Mouse (Mus musculus): Measurements from ENCODE around the gene Hnf4a.

DNA sequence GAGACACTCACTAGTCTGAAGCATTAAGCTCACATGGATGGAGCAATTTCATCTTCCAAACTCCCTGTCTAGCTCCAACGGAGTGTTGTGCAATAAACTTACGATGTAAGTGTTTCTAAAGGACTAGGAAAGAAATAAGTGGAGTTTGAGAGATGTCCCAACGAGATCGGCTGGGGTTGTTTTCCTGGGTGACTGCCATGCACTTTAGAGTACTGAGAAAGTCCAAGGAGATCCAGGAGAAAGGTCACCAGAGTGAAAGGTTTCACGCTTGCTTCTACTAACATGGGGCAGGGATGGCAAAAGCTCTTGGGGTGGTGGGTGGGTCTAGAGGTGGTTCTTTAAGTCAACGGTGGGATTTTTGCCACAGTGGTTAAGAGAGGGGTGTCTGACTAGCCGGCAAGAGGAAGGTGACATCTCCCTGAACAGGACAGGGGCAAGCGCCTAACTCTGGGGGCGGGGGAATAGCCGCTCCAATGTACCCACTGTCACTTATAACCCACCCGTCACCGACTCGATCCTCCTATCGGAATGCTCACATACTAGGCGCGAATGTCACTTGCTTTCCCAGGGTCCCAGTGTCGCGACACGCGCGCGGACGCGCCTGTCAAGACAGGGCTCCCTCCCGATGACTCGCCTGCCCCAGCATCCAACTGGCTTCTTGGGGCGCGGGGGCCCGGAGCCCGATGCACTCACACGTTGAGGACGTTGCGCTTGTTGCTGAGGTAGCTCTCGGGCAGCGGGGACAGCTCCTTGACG is 34.7 kb upstream of the Hnf4a start:
- no peak for TF ChIP-seq CTCF (conservative IDR thresholded peaks at IDR 0.05; ENCODE audit: low read length)
- no peak for TF ChIP-seq NANOG (IDR thresholded peaks at IDR 0.05; ENCODE audit: borderline replicate concordance, low read length)
